Mouse (Mus musculus) forebrain, embryonic 13.5 days (tissue): Measurements from ENCODE around the gene Ppp1r13b. TPM values are rescaled to one million over a fixed set of nuclear protein-coding genes. Genes with fewer than 3 reads are reported as not detected.
A peak's percentile ranks its signal among the peaks of the same experiment; 100 is the strongest.

Source experiments
- ATAC-seq: fragments of 200-750 bp; cut with Nextera tagmentation; 2 replicates; pipeline ENCODE4 v1.8.0; 2017
- H3K27ac ChIP-seq: fragments of 300-500 bp; sonication (generic); 2 replicates; pipeline ENCODE4 v1.5.1; 2015; ENCODE audit warnings: inconsistent platforms, mild to moderate bottlenecking, moderate library complexity
- H3K27me3 ChIP-seq: fragments of 300-500 bp; sonication (generic); 2 replicates; pipeline ENCODE4 v1.6.1; 2015; ENCODE audit warnings: mild to moderate bottlenecking, inconsistent platforms
- H3K36me3 ChIP-seq: fragments of 300-500 bp; sonication (generic); 2 replicates; pipeline ENCODE4 v1.6.1; 2015; ENCODE audit warnings: mild to moderate bottlenecking, inconsistent platforms; ENCODE audit not compliant: poor library complexity, severe bottlenecking
- H3K4me1 ChIP-seq: fragments of 300-500 bp; sonication (generic); 2 replicates; pipeline ENCODE4 v1.6.1; 2015; ENCODE audit warnings: inconsistent platforms
- H3K4me2 ChIP-seq: fragments of 300-500 bp; sonication (generic); 2 replicates; pipeline ENCODE4 v1.6.1; 2015; ENCODE audit warnings: inconsistent platforms, mild to moderate bottlenecking, moderate library complexity
- H3K4me3 ChIP-seq: fragments of 300-500 bp; sonication (generic); 2 replicates; pipeline ENCODE4 v1.5.1; 2015; ENCODE audit warnings: mild to moderate bottlenecking, inconsistent platforms
- H3K9ac ChIP-seq: fragments of 300-500 bp; sonication (generic); 2 replicates; pipeline ENCODE4 v1.6.1; 2015; ENCODE audit warnings: mild to moderate bottlenecking, inconsistent platforms
- H3K9me3 ChIP-seq: fragments of 300-500 bp; sonication (generic); replicated peaks from 2 replicates; pipeline ENCODE4 v1.6.1; 2016; ENCODE audit warnings: inconsistent platforms
- WGBS: fragments of 180-500 bp; shearing (Covaris S2); methylation state at CpG from one replicate; pipeline ENCODE4 v1.1.7; 2015; 5-methylcytosine and 5-hydroxymethylcytosine counted together
- polyA plus RNA-seq: library from polyadenylated mRNA; unstranded; fragments of >200 nt; fragmentation: Nextera tagmentation; extraction: Ambion mirVana; gene quantifications from 2 replicates; pipeline ENCODE4 v1.2.1, GENCODE M21; 2015

Ppp1r13b gene
- polyA plus RNA-seq, 1 experiment from 2014 or later = 9.3 TPM

- no peak overlapping the region for H3K4me3 ChIP-seq
- no peaks in the 10 kb centered on the region for H3K27me3 ChIP-seq
- H3K36me3 ChIP-seq = no peaks in the 10 kb centered on the region
- 0 out of 2 replicates have a peak overlapping the region, but pooled peaks have one; percentile 5 for H3K4me2 ChIP-seq
- WGBS = 72% methylated on average over 13 of the region's 13 CpGs
- H3K27ac ChIP-seq = no peak overlapping the region
- no peaks in the 10 kb centered on the region for H3K9me3 ChIP-seq
- H3K4me1 ChIP-seq = peaks cover 35% of the 10 kb centered on the region
- peak overlapping the region; percentile 30; the same call in 1 of the 2 replicates for H3K9ac ChIP-seq
- no peak for ATAC-seq
Measured at GRCm38 (mm10) chr12:111816528-111816927, 91.4 kb downstream of the Ppp1r13b start.

DNA sequence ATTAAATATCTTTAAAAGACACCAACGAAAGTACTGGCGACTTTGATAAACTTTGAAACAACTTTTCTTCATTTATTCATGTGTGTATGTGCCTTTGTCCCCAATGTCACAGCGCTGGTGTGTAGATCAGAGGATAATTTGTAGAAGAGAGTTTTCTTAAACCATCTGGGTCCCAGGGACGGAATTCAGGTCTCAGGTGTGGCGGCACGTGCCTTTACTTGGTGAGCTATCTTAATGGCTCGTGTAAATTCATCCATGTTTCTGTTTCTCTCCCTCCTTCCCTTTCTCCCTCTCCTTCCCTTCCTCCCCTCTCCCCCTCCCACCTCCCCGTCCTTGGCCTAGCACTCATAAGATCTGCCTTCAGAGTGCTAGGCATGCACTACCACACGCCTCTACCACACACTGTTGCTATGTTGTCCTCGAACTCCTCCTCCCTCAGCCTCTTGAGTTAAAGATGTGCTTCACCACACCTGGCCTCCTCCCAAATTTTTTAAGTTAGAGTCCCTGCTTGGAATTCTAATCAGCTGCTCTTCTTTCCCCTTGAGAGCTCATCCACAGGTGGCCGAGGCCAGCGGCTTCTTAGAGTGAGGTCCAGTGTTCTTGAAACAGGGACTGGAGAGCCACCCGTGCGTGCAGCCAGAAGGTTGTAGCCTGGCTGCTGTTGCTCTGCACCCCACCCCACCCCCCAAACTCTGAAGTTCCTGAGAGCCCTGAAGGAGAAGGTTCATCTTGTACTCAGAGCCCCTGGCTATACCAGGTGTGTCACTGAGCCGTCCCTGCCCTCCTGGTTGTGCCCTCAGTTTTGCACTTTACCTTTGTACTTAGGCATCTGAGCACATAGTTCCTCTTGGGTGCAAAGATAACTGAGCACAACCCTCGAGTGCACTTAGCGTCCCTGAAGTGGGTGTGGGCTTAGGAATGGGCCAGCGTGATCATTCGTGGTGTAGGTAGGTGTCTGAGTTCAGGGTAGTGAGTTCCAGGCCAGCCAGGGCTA, 92.8 kb downstream of the Ppp1r13b start:
- H3K27ac ChIP-seq = no peak overlapping the region
- peak overlapping the region; percentile 75 for H3K4me3 ChIP-seq
- H3K36me3 ChIP-seq = no peaks in the 10 kb centered on the region
- no peaks in the 10 kb centered on the region for H3K9me3 ChIP-seq
- H3K4me2 ChIP-seq = peak overlapping the region; percentile 83
- ATAC-seq = no peak
- peaks cover 35% of the 10 kb centered on the region for H3K4me1 ChIP-seq
- no peaks in the 10 kb centered on the region for H3K27me3 ChIP-seq
- 24% methylated on average over 19 of the region's 19 CpGs for WGBS
- peak overlapping the region; percentile 81 for H3K9ac ChIP-seq

DNA sequence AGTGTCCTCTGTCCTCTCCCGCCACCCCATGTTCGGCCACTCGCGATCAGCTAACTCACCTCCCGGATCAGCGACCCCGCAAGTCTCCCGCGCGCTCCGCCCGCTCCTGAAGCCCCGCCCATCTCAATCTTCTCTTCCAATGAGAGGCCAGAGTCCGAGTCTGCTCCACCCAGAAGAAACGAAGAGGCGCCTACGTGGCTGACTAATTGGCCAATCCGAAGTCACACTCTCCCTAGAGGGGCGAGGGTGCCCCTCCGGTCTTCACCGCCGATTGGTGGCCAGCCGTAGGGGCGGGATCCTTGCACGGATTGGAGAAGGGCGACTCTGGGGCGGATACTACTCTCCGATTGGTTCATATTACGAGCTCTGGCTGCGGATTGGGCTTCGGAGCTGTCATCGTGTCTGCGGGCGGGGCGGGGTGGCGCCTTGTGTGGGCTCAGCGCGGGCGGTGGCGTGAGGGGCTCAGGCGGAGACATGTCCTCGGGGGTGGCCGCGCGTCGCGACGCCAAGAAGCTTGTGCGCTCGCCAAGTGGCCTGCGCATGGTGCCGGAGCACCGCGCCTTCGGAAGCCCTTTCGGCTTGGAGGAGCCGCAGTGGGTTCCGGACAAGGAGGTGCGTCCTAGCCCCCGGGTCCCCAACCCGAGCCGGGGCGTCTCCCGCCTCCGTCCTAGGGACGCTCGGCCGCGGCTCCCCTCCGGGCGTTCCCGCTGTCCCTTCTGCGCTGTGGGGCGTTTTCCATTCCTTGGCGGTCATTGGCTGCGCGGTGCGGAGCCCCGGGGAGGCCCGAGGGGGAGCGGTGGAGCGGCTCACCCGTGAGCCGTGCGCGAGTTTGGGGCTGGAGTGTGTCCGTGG, 93.9 kb downstream of the Ppp1r13b start, which contains the start of the genes Xrcc3 and Zfyve21:
Xrcc3 (minus strand) TSS at position 108 of the 852 bp plus-strand sequence.
Zfyve21 (plus strand) TSS at position 405 of the 852 bp plus-strand sequence.
- WGBS = under 1% methylated on average over 86 of the region's 87 CpGs
- peak; percentile 99 for ATAC-seq
- Histone ChIP-seq H3K4me1 (peaks cover 46% of the 10 kb centered on the region), H3K9ac (peak within 1 kb of the TSS; percentile 81), H3K36me3 (peaks cover 3% of the 10 kb centered on the region), H3K4me2 (peak within 1 kb of the TSS; percentile 83), H3K27me3 (no peaks in the 10 kb centered on the region), H3K27ac (peak within 1 kb of the TSS; percentile 76), H3K9me3 (no peaks in the 10 kb centered on the region), H3K4me3 (peak within 1 kb of the TSS; percentile 75)

GRCm38 (mm10) chr12:111813111-111813765, 94.7 kb downstream of the Ppp1r13b start:
- Histone ChIP-seq H3K9me3 (no peaks in the 10 kb centered on the region), H3K27me3 (no peaks in the 10 kb centered on the region), H3K27ac (no peak overlapping the region), H3K36me3 (peaks cover 11% of the 10 kb centered on the region), H3K4me2 (peak overlapping the region; percentile 83), H3K4me1 (peaks cover 47% of the 10 kb centered on the region), H3K9ac (peak overlapping the region; percentile 68), H3K4me3 (peak overlapping the region; percentile 63)
- 4% methylated on average over 27 of the region's 27 CpGs for WGBS
- ATAC-seq = no peak

GRCm38 (mm10) chr12:111812611-111813010, 95.3 kb downstream of the Ppp1r13b start:
- no peaks in the 10 kb centered on the region for H3K27me3 ChIP-seq
- WGBS = 73% methylated on average over 12 of the region's 12 CpGs
- peak overlapping the region; percentile 68 for H3K9ac ChIP-seq
- H3K4me3 ChIP-seq = peak overlapping the region; percentile 63
- no peak for ATAC-seq
- H3K27ac ChIP-seq = no peak overlapping the region
- peaks cover 17% of the 10 kb centered on the region for H3K36me3 ChIP-seq
- peak overlapping the region; percentile 83 for H3K4me2 ChIP-seq
- peaks cover 47% of the 10 kb centered on the region for H3K4me1 ChIP-seq
- H3K9me3 ChIP-seq = no peaks in the 10 kb centered on the region

- Histone ChIP-seq H3K9me3 (no peaks in the 10 kb centered on the region), H3K4me2 (no peak overlapping the region), H3K36me3 (peaks cover 21% of the 10 kb centered on the region), H3K4me3 (no peak overlapping the region), H3K4me1 (peaks cover 47% of the 10 kb centered on the region), H3K9ac (no peak overlapping the region), H3K27ac (no peak overlapping the region), H3K27me3 (no peaks in the 10 kb centered on the region)
- no peak for ATAC-seq
- 87% methylated on average over 13 of the region's 13 CpGs for WGBS
Measured at GRCm38 (mm10) chr12:111812075-111812474, 95.8 kb downstream of the Ppp1r13b start.

DNA sequence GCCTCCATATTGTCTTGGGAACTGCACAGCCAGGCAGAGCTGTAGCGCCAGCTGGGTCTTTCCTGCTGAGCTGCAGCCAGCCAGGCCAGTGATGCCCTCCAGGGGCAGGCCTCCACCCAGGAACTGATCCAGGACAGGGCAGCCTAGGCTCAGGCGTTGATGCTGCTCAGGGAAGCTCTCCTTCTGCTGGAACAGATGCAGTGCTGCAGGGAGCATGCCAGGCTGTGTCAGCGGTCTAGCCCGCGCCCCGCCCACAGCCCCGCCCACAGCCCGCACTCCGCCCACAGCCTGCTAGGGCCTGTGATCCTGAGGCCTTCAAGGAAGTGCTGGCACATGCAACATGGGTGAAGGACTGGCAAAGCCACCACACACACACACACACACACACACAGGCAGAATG, 98.1 kb downstream of the Ppp1r13b start:
- ATAC-seq = peak; percentile 14
- H3K27me3 ChIP-seq = no peaks in the 10 kb centered on the region
- H3K27ac ChIP-seq = peak overlapping the region; percentile 64
- H3K36me3 ChIP-seq = peaks cover 42% of the 10 kb centered on the region
- H3K9ac ChIP-seq = peak overlapping the region; percentile 9; the same call in 1 of the 2 replicates
- H3K9me3 ChIP-seq = no peaks in the 10 kb centered on the region
- H3K4me1 ChIP-seq = peaks cover 27% of the 10 kb centered on the region
- 2% methylated on average over 8 of the region's 9 CpGs for WGBS
- no peak overlapping the region for H3K4me2 ChIP-seq
- no peak overlapping the region for H3K4me3 ChIP-seq

- peaks cover 23% of the 10 kb centered on the region for H3K4me1 ChIP-seq
- no peak overlapping the region for H3K4me2 ChIP-seq
- WGBS = 93% methylated on average over 6 of the region's 6 CpGs
- peak overlapping the region; percentile 9; the same call in 1 of the 2 replicates for H3K9ac ChIP-seq
- H3K27ac ChIP-seq = peak overlapping the region; percentile 64; the same call in 1 of the 2 replicates
- no peak for ATAC-seq
- no peaks in the 10 kb centered on the region for H3K27me3 ChIP-seq
- H3K9me3 ChIP-seq = no peaks in the 10 kb centered on the region
- H3K4me3 ChIP-seq = no peak overlapping the region
- H3K36me3 ChIP-seq = peaks cover 52% of the 10 kb centered on the region
Measured at GRCm38 (mm10) chr12:111808775-111809174, 99.1 kb downstream of the Ppp1r13b start.

DNA sequence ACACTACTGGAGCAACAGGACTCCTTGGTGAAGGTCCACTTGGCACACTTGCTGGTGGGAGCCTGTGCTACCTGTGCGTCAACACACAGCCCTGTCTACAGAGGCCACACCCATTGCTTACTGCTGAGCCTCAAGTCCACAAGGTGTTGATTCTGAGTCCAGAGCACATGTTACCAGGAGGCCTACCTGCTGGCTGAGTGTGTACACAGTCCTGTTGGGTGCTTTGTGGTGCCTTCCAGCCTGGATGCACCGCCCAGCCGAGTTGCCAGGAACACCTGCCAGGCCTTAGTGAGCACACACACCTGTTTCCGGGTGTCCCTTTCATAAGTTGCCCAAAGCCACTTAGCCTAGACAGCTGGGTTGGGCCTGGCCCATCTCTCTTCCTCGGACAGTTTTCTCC, 104.4 kb downstream of the Ppp1r13b start:
- no peaks in the 10 kb centered on the region for H3K4me1 ChIP-seq
- no peak overlapping the region for H3K9ac ChIP-seq
- H3K4me2 ChIP-seq = no peak overlapping the region
- no peaks in the 10 kb centered on the region for H3K27me3 ChIP-seq
- WGBS = 95% methylated on average over 5 of the region's 5 CpGs
- H3K9me3 ChIP-seq = no peaks in the 10 kb centered on the region
- H3K4me3 ChIP-seq = no peak overlapping the region
- peaks cover 93% of the 10 kb centered on the region for H3K36me3 ChIP-seq
- ATAC-seq = no peak
- H3K27ac ChIP-seq = no peak overlapping the region

DNA sequence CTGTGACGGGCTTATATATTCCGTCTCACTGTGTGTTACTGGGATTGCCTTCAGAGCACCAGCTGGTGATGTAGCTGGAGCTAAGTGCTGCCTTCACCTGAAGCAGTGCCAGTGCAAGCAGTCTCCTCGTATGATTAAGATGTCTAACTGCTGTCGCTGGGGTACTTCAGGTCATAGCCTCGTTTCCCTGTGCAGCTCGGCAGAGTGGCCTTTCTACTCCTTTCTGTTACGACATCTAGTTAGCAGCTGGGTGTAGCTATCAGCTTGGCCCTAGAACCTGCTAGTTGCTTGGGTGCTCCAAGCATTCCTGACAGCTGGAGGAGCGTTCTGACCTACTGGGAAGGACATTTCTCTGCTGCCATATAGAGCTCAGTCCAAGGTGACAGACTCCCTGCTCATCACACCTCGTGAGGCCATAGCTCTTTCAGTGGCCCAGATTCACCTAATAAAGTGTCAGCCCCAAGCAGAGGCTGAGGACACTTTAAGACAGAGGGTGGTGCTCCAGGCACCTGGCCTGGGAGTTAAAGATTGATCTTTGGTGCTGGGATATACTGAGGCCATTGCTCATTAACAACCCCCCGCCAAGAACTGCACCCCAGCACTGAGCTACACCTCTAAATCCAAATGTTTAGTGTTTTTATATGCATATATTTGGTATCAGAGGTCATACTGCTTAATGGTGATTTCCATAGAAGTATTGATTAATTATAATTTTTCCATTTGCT, 107.3 kb downstream of the Ppp1r13b start:
- Histone ChIP-seq H3K4me3 (no peak overlapping the region), H3K27me3 (no peaks in the 10 kb centered on the region), H3K36me3 (peaks cover 93% of the 10 kb centered on the region), H3K9me3 (no peaks in the 10 kb centered on the region), H3K4me2 (no peak overlapping the region), H3K9ac (no peak overlapping the region), H3K27ac (no peak overlapping the region), H3K4me1 (no peaks in the 10 kb centered on the region)
- WGBS = 87% methylated on average over 10 of the region's 10 CpGs
- no peak for ATAC-seq

DNA sequence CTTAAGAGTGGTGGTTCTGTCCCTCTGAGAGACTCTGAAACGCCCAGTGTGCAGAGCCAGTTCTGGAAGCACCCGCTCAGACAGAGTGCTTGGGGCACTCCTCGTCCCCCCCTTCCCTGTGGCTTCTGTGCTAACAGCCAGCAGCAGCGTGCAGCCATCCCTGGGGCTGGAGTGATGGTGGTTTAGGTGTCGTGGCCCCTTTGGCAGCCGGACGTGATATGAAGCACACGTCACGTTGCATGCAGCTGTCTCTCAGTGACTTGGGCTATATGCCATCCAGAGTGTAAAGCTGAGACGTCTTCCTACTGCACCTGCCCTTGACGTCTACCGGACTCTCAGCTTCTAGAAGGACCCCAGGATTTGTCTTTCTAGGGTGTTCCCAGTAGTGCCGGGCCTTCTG, 109.4 kb downstream of the Ppp1r13b start:
- H3K4me1 ChIP-seq = no peaks in the 10 kb centered on the region
- no peaks in the 10 kb centered on the region for H3K9me3 ChIP-seq
- H3K27ac ChIP-seq = no peak overlapping the region
- no peaks in the 10 kb centered on the region for H3K27me3 ChIP-seq
- H3K9ac ChIP-seq = no peak overlapping the region
- no peak overlapping the region for H3K4me3 ChIP-seq
- H3K36me3 ChIP-seq = peaks cover 93% of the 10 kb centered on the region
- ATAC-seq = no peak
- 95% methylated on average over 13 of the region's 13 CpGs for WGBS
- no peak overlapping the region for H3K4me2 ChIP-seq
